Mouse (Mus musculus) heart, embryonic 15.5 days (tissue): ENCODE results near the gene Gm20708. TPM values are rescaled to one million over a fixed set of nuclear protein-coding genes. Genes with fewer than 3 reads are reported as not detected.

Source experiments
- ATAC-seq: fragments of 200-750 bp; cut with Nextera tagmentation; replicated peaks from 2 replicates; pipeline ENCODE4 v1.8.0; 2017; ENCODE audit warnings: low read depth, moderate TSS enrichment; ENCODE audit not compliant: insufficient number of reproducible peaks, insufficient read depth, low FRiP score
- H3K27ac ChIP-seq: fragments of 300-500 bp; sonication (generic); 2 replicates; pipeline ENCODE4 v1.5.1; 2015; ENCODE audit warnings: mild to moderate bottlenecking, inconsistent platforms
- H3K27me3 ChIP-seq: fragments of 300-500 bp; sonication (generic); 2 replicates; pipeline ENCODE4 v1.6.1; 2015; ENCODE audit warnings: inconsistent platforms
- H3K36me3 ChIP-seq: fragments of 300-500 bp; sonication (generic); 2 replicates; pipeline ENCODE4 v1.6.1; 2015; ENCODE audit warnings: mild to moderate bottlenecking, inconsistent platforms
- H3K4me1 ChIP-seq: fragments of 300-500 bp; sonication (generic); replicated peaks from 2 replicates; pipeline ENCODE4 v1.6.1; 2015; ENCODE audit warnings: inconsistent platforms
- H3K4me2 ChIP-seq: fragments of 300-500 bp; sonication (generic); 2 replicates; pipeline ENCODE4 v1.6.1; 2015; ENCODE audit warnings: inconsistent platforms, mild to moderate bottlenecking, moderate library complexity
- H3K4me3 ChIP-seq: fragments of 300-500 bp; sonication (generic); 2 replicates; pipeline ENCODE4 v1.5.1; 2015; ENCODE audit warnings: mild to moderate bottlenecking, inconsistent platforms
- H3K9ac ChIP-seq: fragments of 300-500 bp; sonication (generic); 2 replicates; pipeline ENCODE4 v1.6.1; 2015; ENCODE audit warnings: mild to moderate bottlenecking, inconsistent platforms
- H3K9me3 ChIP-seq: fragments of 300-500 bp; sonication (generic); replicated peaks from 2 replicates; pipeline ENCODE4 v1.6.1; 2016; ENCODE audit warnings: inconsistent platforms
- WGBS: fragments of 180-500 bp; shearing (Covaris S2); methylation state at CpG from one replicate; pipeline ENCODE4 v1.1.7; 2015; ENCODE audit warnings: mixed read lengths; 5-methylcytosine and 5-hydroxymethylcytosine counted together
- polyA plus RNA-seq: library from polyadenylated mRNA; unstranded; fragments of >200 nt; fragmentation: Nextera tagmentation; extraction: Ambion mirVana; gene quantifications from 2 replicates; pipeline ENCODE4 v1.2.1, GENCODE M21; 2015

The Gm20708 gene
- polyA plus RNA-seq, 1 experiment from 2014 or later = 0.97 TPM

GRCm38 (mm10) chr11:117792281-117792888, 17.1 kb upstream of the Gm20708 start:
- peaks cover 8% of the 10 kb centered on the region; the same call in 1 of the 2 replicates for H3K27me3 ChIP-seq
- WGBS = 9% methylated on average over 22 of the region's 22 CpGs
- ATAC-seq = peak; percentile 43; the same call in 1 of the 2 replicates
- no peaks in the 10 kb centered on the region for H3K9me3 ChIP-seq
- H3K9ac ChIP-seq = peak overlapping the region; percentile 18; the same call in 1 of the 2 replicates
- H3K4me2 ChIP-seq = peak overlapping the region; percentile 62
- peak overlapping the region; percentile 25 for H3K4me3 ChIP-seq
- no peaks in the 10 kb centered on the region for H3K36me3 ChIP-seq
- no peak overlapping the region for H3K27ac ChIP-seq
- peaks cover 23% of the 10 kb centered on the region for H3K4me1 ChIP-seq

GRCm38 (mm10) chr11:117794035-117794551, 15.4 kb upstream of the Gm20708 start:
- Histone ChIP-seq H3K27ac (no peak overlapping the region), H3K9me3 (no peaks in the 10 kb centered on the region), H3K9ac (no peak overlapping the region), H3K4me2 (no peak overlapping the region), H3K4me3 (no peak overlapping the region), H3K4me1 (peaks cover 37% of the 10 kb centered on the region), H3K36me3 (no peaks in the 10 kb centered on the region), H3K27me3 (peaks cover 8% of the 10 kb centered on the region; the same call in 1 of the 2 replicates)
- WGBS = 58% methylated on average over 4 of the region's 4 CpGs
- ATAC-seq = no peak

GRCm38 (mm10) chr11:117796954-117797353, 12.5 kb upstream of the Gm20708 start:
- Histone ChIP-seq H3K27ac (no peak overlapping the region), H3K36me3 (no peaks in the 10 kb centered on the region), H3K4me3 (no peak overlapping the region), H3K9ac (no peak overlapping the region), H3K4me1 (peaks cover 27% of the 10 kb centered on the region), H3K27me3 (no peaks in the 10 kb centered on the region), H3K4me2 (no peak overlapping the region), H3K9me3 (no peaks in the 10 kb centered on the region)
- ATAC-seq = no peak
- 48% methylated on average over 5 of the region's 5 CpGs for WGBS

- Histone ChIP-seq H3K9me3 (no peaks in the 10 kb centered on the region), H3K27me3 (no peaks in the 10 kb centered on the region), H3K27ac (no peak within 1 kb of the TSS), H3K4me3 (no peak within 1 kb of the TSS), H3K4me2 (no peak within 1 kb of the TSS), H3K36me3 (no peaks in the 10 kb centered on the region), H3K4me1 (peaks cover 21% of the 10 kb centered on the region), H3K9ac (no peak within 1 kb of the TSS)
- WGBS = 47% methylated on average over 9 of the region's 9 CpGs
- ATAC-seq = no peak; the same call in 1 of the 2 replicates
These were observed 11.8 kb upstream of the Gm20708 start, which contains the start of gene 6030468B19Rik for GRCm38 (mm10) chr11:117797511-117798159. 6030468B19Rik (plus strand) TSS chr11:117797660.

GRCm38 (mm10) chr11:117798160-117798541, 11.3 kb upstream of the Gm20708 start:
- H3K9ac ChIP-seq = no peak overlapping the region
- H3K4me3 ChIP-seq = no peak overlapping the region
- H3K27ac ChIP-seq = no peak overlapping the region
- H3K4me1 ChIP-seq = peaks cover 20% of the 10 kb centered on the region
- H3K4me2 ChIP-seq = no peak overlapping the region
- H3K27me3 ChIP-seq = no peaks in the 10 kb centered on the region
- no peaks in the 10 kb centered on the region for H3K36me3 ChIP-seq
- 20% methylated on average over 2 of the region's 2 CpGs for whole genome bisulfite sequencing
- no peak for ATAC-seq
- H3K9me3 ChIP-seq = no peaks in the 10 kb centered on the region

GRCm38 (mm10) chr11:117799174-117799573, 10.3 kb upstream of the Gm20708 start:
- H3K4me1 ChIP-seq = peaks cover 17% of the 10 kb centered on the region
- WGBS = 50% methylated on average over 5 of the region's 5 CpGs
- no peak for ATAC-seq
- no peak overlapping the region; the same call in 1 of the 2 replicates for H3K9ac ChIP-seq
- H3K36me3 ChIP-seq = no peaks in the 10 kb centered on the region
- H3K27me3 ChIP-seq = no peaks in the 10 kb centered on the region
- H3K27ac ChIP-seq = no peak overlapping the region
- no peaks in the 10 kb centered on the region for H3K9me3 ChIP-seq
- no peak overlapping the region; the same call in 1 of the 2 replicates for H3K4me2 ChIP-seq
- H3K4me3 ChIP-seq = no peak overlapping the region

GRCm38 (mm10) chr11:117800038-117800437, 9.4 kb upstream of the Gm20708 start:
- H3K9me3 ChIP-seq = no peaks in the 10 kb centered on the region
- H3K27me3 ChIP-seq = no peaks in the 10 kb centered on the region
- WGBS = 86% methylated on average over 7 of the region's 7 CpGs
- no peak for ATAC-seq
- no peak overlapping the region for H3K4me3 ChIP-seq
- H3K36me3 ChIP-seq = no peaks in the 10 kb centered on the region
- no peak overlapping the region for H3K27ac ChIP-seq
- H3K4me1 ChIP-seq = peaks cover 17% of the 10 kb centered on the region
- no peak overlapping the region for H3K9ac ChIP-seq
- no peak overlapping the region for H3K4me2 ChIP-seq

GRCm38 (mm10) chr11:117801650-117802049, 7.8 kb upstream of the Gm20708 start:
- H3K27ac ChIP-seq = no peak overlapping the region
- peaks cover 17% of the 10 kb centered on the region for H3K4me1 ChIP-seq
- H3K9me3 ChIP-seq = no peaks in the 10 kb centered on the region
- no peaks in the 10 kb centered on the region for H3K27me3 ChIP-seq
- H3K36me3 ChIP-seq = no peaks in the 10 kb centered on the region
- no peak overlapping the region for H3K9ac ChIP-seq
- no peak overlapping the region for H3K4me3 ChIP-seq
- no peak overlapping the region for H3K4me2 ChIP-seq
- ATAC-seq = no peak
- 68% methylated on average over 7 of the region's 7 CpGs for WGBS

- Histone ChIP-seq H3K9me3 (no peaks in the 10 kb centered on the region), H3K4me2 (no peak overlapping the region), H3K36me3 (no peaks in the 10 kb centered on the region), H3K4me3 (no peak overlapping the region), H3K27me3 (no peaks in the 10 kb centered on the region), H3K9ac (no peak overlapping the region), H3K27ac (no peak overlapping the region), H3K4me1 (peaks cover 10% of the 10 kb centered on the region)
- WGBS = 88% methylated on average over 3 of the region's 3 CpGs
- no peak for ATAC-seq
These were observed 6.2 kb upstream of the Gm20708 start for GRCm38 (mm10) chr11:117803166-117803688.

- H3K4me2 ChIP-seq = no peak overlapping the region
- H3K9ac ChIP-seq = no peak overlapping the region
- H3K4me1 ChIP-seq = peaks cover 23% of the 10 kb centered on the region
- H3K4me3 ChIP-seq = no peak overlapping the region
- ATAC-seq = no peak
- WGBS = 93% methylated on average over 6 of the region's 6 CpGs
- no peaks in the 10 kb centered on the region for H3K27me3 ChIP-seq
- H3K36me3 ChIP-seq = no peaks in the 10 kb centered on the region
- H3K27ac ChIP-seq = no peak overlapping the region
- no peaks in the 10 kb centered on the region for H3K9me3 ChIP-seq
These were observed 2.7 kb upstream of the Gm20708 start for GRCm38 (mm10) chr11:117806781-117807180.

GRCm38 (mm10) chr11:117810401-117811046, 1.1 kb downstream of the Gm20708 start:
- peaks cover 42% of the 10 kb centered on the region for H3K4me1 ChIP-seq
- H3K27me3 ChIP-seq = no peaks in the 10 kb centered on the region
- peak overlapping the region; percentile 72 for H3K4me3 ChIP-seq
- peak overlapping the region; percentile 81 for H3K27ac ChIP-seq
- H3K36me3 ChIP-seq = peaks cover 31% of the 10 kb centered on the region
- H3K9ac ChIP-seq = peak overlapping the region; percentile 79
- H3K9me3 ChIP-seq = no peaks in the 10 kb centered on the region
- peak overlapping the region; percentile 98 for H3K4me2 ChIP-seq
- under 1% methylated on average over 21 of the region's 21 CpGs for WGBS
- ATAC-seq = peak; percentile 74
